Mouse (Mus musculus): ENCODE measurements around the gene Magi2. TPM values are rescaled to one million over a fixed set of nuclear protein-coding genes. Genes with fewer than 3 reads are reported as not detected.

Gene Magi2
- polyA plus RNA-seq, 1 experiment from 2014 or later, result 2.4 TPM

- H3K27me3 ChIP-seq, result no peaks in the 10 kb centered on the region
- in situ Hi-C loops (cut with MboI; ENCODE audit: low pct_unique_long_range_greater_than_20kb), result no loop called here
- ChIA-PET POLR2A (interaction anchor here (0.6 kb wide), 1 partner anchor 792 kb away, joined by 3 read pairs; no protein-coding TSS in a partner anchor), CTCF (no interaction called here)
- ATAC-seq (no peak), DNase-seq (ENCODE audit: low read depth, low spot score) (no peak)
- TF ChIP-seq CTCF (IDR thresholded peaks at IDR 0.05), result no peak
Observed at GRCm38 (mm10) chr5:20625117-20625516, 1398.3 kb downstream of the Magi2 start.

- no peak for TF ChIP-seq CTCF (IDR thresholded peaks at IDR 0.05)
- in situ Hi-C loops (cut with MboI; ENCODE audit: low pct_unique_long_range_greater_than_20kb), result no loop called here
- POLR2A ChIA-PET, result no interaction called here
- ATAC-seq (peak; percentile 54), DNase-seq (ENCODE audit: low read depth, low spot score) (no peak)
- no peaks in the 10 kb centered on the region for H3K27me3 ChIP-seq
- CTCF ChIA-PET, result no interaction called here
Observed at GRCm38 (mm10) chr5:20628954-20629601, 1402.2 kb downstream of the Magi2 start.

GRCm38 (mm10) chr5:20634046-20634769 lies 1407.4 kb downstream of the Magi2 start:
- ChIA-PET POLR2A (no interaction called here), CTCF (no interaction called here)
- ATAC-seq, result no peak
- DNase-seq (ENCODE audit: low read depth, low spot score), result no peak
- H3K27me3 ChIP-seq, result no peaks in the 10 kb centered on the region
- no peak for TF ChIP-seq CTCF (IDR thresholded peaks at IDR 0.05)
- in situ Hi-C loops (cut with MboI; ENCODE audit: low pct_unique_long_range_greater_than_20kb), result loop anchor here (10.0 kb wide), 1 partner anchor 159 kb away; no protein-coding TSS in a partner anchor

GRCm38 (mm10) chr5:20634822-20635221 lies 1408.0 kb downstream of the Magi2 start:
- TF ChIP-seq CTCF (IDR thresholded peaks at IDR 0.05), result no peak
- DNase-seq (ENCODE audit: low read depth, low spot score), result no peak
- no peak for ATAC-seq
- in situ Hi-C loops (cut with MboI; ENCODE audit: low pct_unique_long_range_greater_than_20kb), result loop anchor here (10.0 kb wide), 1 partner anchor 160 kb away; no protein-coding TSS in a partner anchor
- POLR2A ChIA-PET, result no interaction called here
- H3K27me3 ChIP-seq, result no peaks in the 10 kb centered on the region
- CTCF ChIA-PET, result no interaction called here

GRCm38 (mm10) chr5:20637300-20637989 lies 1410.6 kb downstream of the Magi2 start:
- in situ Hi-C loops (cut with MboI; ENCODE audit: low pct_unique_long_range_greater_than_20kb), result loop anchor here (10.0 kb wide), 1 partner anchor 163 kb away; no protein-coding TSS in a partner anchor
- no peaks in the 10 kb centered on the region for H3K27me3 ChIP-seq
- POLR2A ChIA-PET, result no interaction called here
- CTCF ChIA-PET, result interaction anchor here (0.8 to 1.6 kb wide), 5 partner anchors 15 to 703 kb away, joined by 3 to 11 read pairs (median 3); no protein-coding TSS in a partner anchor
- DNase-seq (ENCODE audit: low read depth, low spot score), result no peak
- peak; percentile 65 for TF ChIP-seq CTCF (IDR thresholded peaks at IDR 0.05)
- ATAC-seq, result no peak

GRCm38 (mm10) chr5:20642196-20642595 lies 1415.4 kb downstream of the Magi2 start:
- no peak for TF ChIP-seq CTCF (IDR thresholded peaks at IDR 0.05)
- ChIA-PET CTCF (no interaction called here), POLR2A (no interaction called here)
- no peak for ATAC-seq
- in situ Hi-C loops (cut with MboI; ENCODE audit: low pct_unique_long_range_greater_than_20kb), result no loop called here
- no peak for DNase-seq (ENCODE audit: low read depth, low spot score)
- H3K27me3 ChIP-seq, result no peaks in the 10 kb centered on the region

- in situ Hi-C loops (cut with MboI; ENCODE audit: low pct_unique_long_range_greater_than_20kb), result no loop called here
- DNase-seq (ENCODE audit: low read depth, low spot score) (no peak), ATAC-seq (no peak)
- TF ChIP-seq CTCF (IDR thresholded peaks at IDR 0.05), result no peak
- POLR2A ChIA-PET, result no interaction called here
- CTCF ChIA-PET, result no interaction called here
- H3K27me3 ChIP-seq, result no peaks in the 10 kb centered on the region
Observed at GRCm38 (mm10) chr5:20643741-20644140, 1416.9 kb downstream of the Magi2 start.

GRCm38 (mm10) chr5:20646947-20647346 lies 1420.1 kb downstream of the Magi2 start:
- ChIA-PET POLR2A (interaction anchor here (1.2 kb wide), 1 partner anchor 78 kb away, joined by 3 read pairs; no protein-coding TSS in a partner anchor), CTCF (no interaction called here)
- in situ Hi-C loops (cut with MboI; ENCODE audit: low pct_unique_long_range_greater_than_20kb), result no loop called here
- ATAC-seq (no peak), DNase-seq (ENCODE audit: low read depth, low spot score) (no peak)
- TF ChIP-seq CTCF (IDR thresholded peaks at IDR 0.05), result no peak
- H3K27me3 ChIP-seq, result no peaks in the 10 kb centered on the region

GRCm38 (mm10) chr5:20653425-20654185 lies 1426.8 kb downstream of the Magi2 start:
- POLR2A ChIA-PET, result no interaction called here
- no peaks in the 10 kb centered on the region for H3K27me3 ChIP-seq
- DNase-seq (ENCODE audit: low read depth, low spot score), result peak; percentile 79
- peak; percentile 82 for ATAC-seq
- TF ChIP-seq CTCF (IDR thresholded peaks at IDR 0.05), result peak; percentile 37
- in situ Hi-C loops (cut with MboI; ENCODE audit: low pct_unique_long_range_greater_than_20kb), result no loop called here
- CTCF ChIA-PET, result interaction anchor here (0.7 to 1.9 kb wide), 8 partner anchors 10 to 183 kb away, joined by 3 to 6 read pairs (median 3); no protein-coding TSS in a partner anchor

Measured in Patski (cell line).